In genomic region chr5:142608259-142608988, GRCm38 (mm10) we compare ENCODE assay signal across 9 mouse cellular contexts. TPM values are rescaled to one million over a fixed set of nuclear protein-coding genes. Genes with fewer than 3 reads are reported as not detected.
A peak's percentile ranks its signal among the peaks of the same experiment; 100 is the strongest.
DNase-seq lines count a peak whose midpoint lies in the region; ATAC-seq lines count a peak whose summit lies in the region.
"Had no signal": no experiment of that assay in that cellular context is flagged by ENCODE, and none has a peak within 500 bp of the region (broad histone marks: within the 10 kb centered on the region; RNA-seq: fewer than 3 reads in every experiment).

Gene Mmd2, minus strand, starts transcription at chr5:142608800.

- H3K4me2 ChIP-seq in heart, embryonic 11.5 days = peak within 1 kb of the TSS; percentile 68
- H3K4me2 ChIP-seq in embryonic facial prominence, embryonic 14.5 days (ENCODE audit: low read depth, low read length) = peak within 1 kb of the TSS; percentile 80
- H3K4me2 ChIP-seq in liver, embryonic 15.5 days = peak within 1 kb of the TSS; percentile 46
- peak within 1 kb of the TSS; percentile 70 for H3K4me2 ChIP-seq in stomach, embryonic 14.5 days (replicated peaks; ENCODE audit: low read depth, low read length)

- no peaks in the 10 kb centered on the region for H3K9me3 ChIP-seq in heart, embryonic 11.5 days (replicated peaks; ENCODE audit: control insufficient read depth, low read length)
- no peaks in the 10 kb centered on the region for H3K9me3 ChIP-seq in embryonic facial prominence, embryonic 14.5 days (ENCODE audit: control insufficient read depth, low read length)
- H3K9me3 ChIP-seq in liver, embryonic 15.5 days (replicated peaks) = no peaks in the 10 kb centered on the region
- H3K9me3 ChIP-seq in stomach, embryonic 14.5 days (ENCODE audit: control insufficient read depth, low read depth, low read length) = no peaks in the 10 kb centered on the region

- no peaks in the 10 kb centered on the region for H3K36me3 ChIP-seq in heart, embryonic 11.5 days (ENCODE audit: control insufficient read depth, insufficient read depth, low read length)
- H3K36me3 ChIP-seq in embryonic facial prominence, embryonic 14.5 days (ENCODE audit: control insufficient read depth, insufficient read depth, low read length) = no peaks in the 10 kb centered on the region
- no peaks in the 10 kb centered on the region for H3K36me3 ChIP-seq in liver, embryonic 15.5 days (replicated peaks)
- H3K36me3 ChIP-seq in stomach, embryonic 14.5 days (ENCODE audit: control insufficient read depth, insufficient read depth, low read length) = no peaks in the 10 kb centered on the region

- H3K27ac ChIP-seq in heart, embryonic 11.5 days (ENCODE audit: low read depth, low read length) = no peak within 1 kb of the TSS
- no peak within 1 kb of the TSS for H3K27ac ChIP-seq in embryonic facial prominence, embryonic 14.5 days (replicated peaks; ENCODE audit: low read depth, low read length)
- H3K27ac ChIP-seq in liver, embryonic 15.5 days (replicated peaks) = no peak within 1 kb of the TSS; the same call in 1 of the 2 replicates
- no peak within 1 kb of the TSS for H3K27ac ChIP-seq in stomach, embryonic 14.5 days (ENCODE audit: low read length)

- ATAC-seq in heart, embryonic 11.5 days (replicated peaks; ENCODE audit: insufficient number of reproducible peaks, low FRiP score, low TSS enrichment) = no peak
- ATAC-seq in embryonic facial prominence, embryonic 14.5 days (ENCODE audit: low read depth) = peak; percentile 83
- peak; percentile 39; the same call in 1 of the 2 replicates for ATAC-seq in liver, embryonic 15.5 days (ENCODE audit: insufficient read depth)
- peak; percentile 56 for ATAC-seq in stomach, embryonic 14.5 days (ENCODE audit: insufficient number of reproducible peaks, insufficient read depth, low FRiP score, low read depth)
- no peak for ATAC-seq in megakaryocyte progenitor cell, adult 5-6 weeks (replicated peaks; ENCODE audit: poor library complexity)

- H3K4me3 ChIP-seq in heart, embryonic 11.5 days (ENCODE audit: low read depth, low read length) = peak within 1 kb of the TSS; percentile 38
- peak within 1 kb of the TSS; percentile 45 for H3K4me3 ChIP-seq in embryonic facial prominence, embryonic 14.5 days (ENCODE audit: low read depth, low read length)
- peak within 1 kb of the TSS; percentile 47 for H3K4me3 ChIP-seq in liver, embryonic 15.5 days (replicated peaks)
- H3K4me3 ChIP-seq in stomach, embryonic 14.5 days (ENCODE audit: low read depth, low read length) = peak within 1 kb of the TSS; percentile 35

- intact Hi-C loops in heart, postnatal 25 days (cut with DNase I) = no loop called here

- no peak for DNase-seq in heart, postnatal 25 days (ENCODE audit: low spot score)
- DNase-seq in adrenal gland, adult 8-10 months = no peak
- peak; percentile 55 for DNase-seq in embryonic facial prominence, embryonic 14.5 days (ENCODE audit: low spot score)
- peak; percentile 74 to 89 for DNase-seq in layer of hippocampus, adult 18-20 months (ENCODE audit: low spot score in 2 of 2)

- peaks cover 11% of the 10 kb centered on the region for H3K27me3 ChIP-seq in heart, embryonic 11.5 days (ENCODE audit: control insufficient read depth, insufficient read depth, low read length)
- 0 out of 2 replicates have a peak, but pooled peaks cover 6% of the 10 kb centered on the region for H3K27me3 ChIP-seq in embryonic facial prominence, embryonic 14.5 days (replicated peaks; ENCODE audit: control insufficient read depth, insufficient read depth, low read length)
- peaks cover 47% of the 10 kb centered on the region for H3K27me3 ChIP-seq in liver, embryonic 15.5 days
- no peaks in the 10 kb centered on the region for H3K27me3 ChIP-seq in stomach, embryonic 14.5 days (ENCODE audit: control insufficient read depth, insufficient read depth, low read length)

- 3% methylated on average over 42 of the region's 42 CpGs for WGBS in heart, embryonic 11.5 days (ENCODE audit: insufficient replicate concordance)
- WGBS in embryonic facial prominence, embryonic 14.5 days = 2% methylated on average over 21 of the region's 42 CpGs
- WGBS in liver, embryonic 15.5 days (ENCODE audit: insufficient replicate concordance) = 3% methylated on average over 42 of the region's 42 CpGs
- WGBS in stomach, embryonic 14.5 days = 3% methylated on average over 38 of the region's 42 CpGs

- no peaks in the 10 kb centered on the region for H3K4me1 ChIP-seq in heart, embryonic 11.5 days (ENCODE audit: control insufficient read depth, insufficient read depth, low read length)
- no peaks in the 10 kb centered on the region for H3K4me1 ChIP-seq in embryonic facial prominence, embryonic 14.5 days (ENCODE audit: control insufficient read depth, insufficient read depth, low read length)
- H3K4me1 ChIP-seq in liver, embryonic 15.5 days (replicated peaks) = 0 out of 2 replicates have a peak, but pooled peaks cover 6% of the 10 kb centered on the region
- no peaks in the 10 kb centered on the region for H3K4me1 ChIP-seq in stomach, embryonic 14.5 days (ENCODE audit: control insufficient read depth, insufficient read depth, low read length)

- peak within 1 kb of the TSS; percentile 6; the same call in 1 of the 2 replicates for H3K9ac ChIP-seq in heart, embryonic 11.5 days (ENCODE audit: low read depth, low read length)
- H3K9ac ChIP-seq in embryonic facial prominence, embryonic 14.5 days (ENCODE audit: low read depth, low read length) = peak within 1 kb of the TSS; percentile 65
- no peak within 1 kb of the TSS for H3K9ac ChIP-seq in liver, embryonic 15.5 days
- H3K9ac ChIP-seq in stomach, embryonic 14.5 days (replicated peaks; ENCODE audit: low read depth, low read length) = peak within 1 kb of the TSS; percentile 22; the same call in 1 of the 2 replicates

RNA-seq across cellular contexts. Expression of gene Mmd2, which starts in this region (rescaled TPM):
- polyA plus RNA-seq in heart, embryonic 11.5 days (2014; fragmentation: Nextera tagmentation; extraction: Ambion mirVana) = 0.13 and 0.29 TPM in 2 replicates
- under 1 TPM; 0.11 to 0.21 TPM for total RNA-seq in heart, postnatal 25 days (2021)
- total RNA-seq in adrenal gland, adult 8-10 months (2022) = 10 to 100 TPM; 33.7 to 65.5 (median 38.5) TPM
- polyA plus RNA-seq in embryonic facial prominence, embryonic 14.5 days (2014; fragmentation: Nextera tagmentation; extraction: Ambion mirVana) = 6.5 and 8.2 TPM in 2 replicates
- total RNA-seq in layer of hippocampus, adult 18-20 months (2021) = 100 to 1,000 TPM; 160 to 165 TPM
- 18.7 and 22.0 TPM in 2 replicates for polyA plus RNA-seq in liver, embryonic 15.5 days (2015; fragmentation: Nextera tagmentation; extraction: Ambion mirVana)
- polyA plus RNA-seq in stomach, embryonic 14.5 days (2014; fragmentation: Nextera tagmentation; extraction: Ambion mirVana) = 2.0 and 2.6 TPM in 2 replicates
- not detected in 2 replicates for total RNA-seq in megakaryocyte progenitor cell, adult 5-6 weeks (2015)
- total RNA-seq in megakaryocyte progenitor cell, adult 5-6 weeks (2017) = not detected in 2 replicates
- polyA plus RNA-seq: C2C12 had no signal

Comparison
In these comparisons a context has a peak if more than half of its experiments do, and no peak if none do; other contexts are left out.
1. RNA of gene Mmd2 (total RNA-seq): 160 to 165 TPM in layer of hippocampus, adult 18-20 months and 33.7 to 65.5 TPM in adrenal gland, adult 8-10 months; 0.11 to 0.21 TPM in heart, postnatal 25 days and not detected in megakaryocyte progenitor cell, adult 5-6 weeks; every median in the first group is over 10 times any median in the second.
2. ATAC-seq: peak in embryonic facial prominence, embryonic 14.5 days (single experiment), liver, embryonic 15.5 days (single experiment) and stomach, embryonic 14.5 days (single experiment); none in heart, embryonic 11.5 days (single experiment) and megakaryocyte progenitor cell, adult 5-6 weeks (single experiment).
3. DNase-seq: peak in embryonic facial prominence, embryonic 14.5 days (single experiment) and layer of hippocampus, adult 18-20 months (2 of 2); none in heart, postnatal 25 days (single experiment) and adrenal gland, adult 8-10 months (single experiment).
4. Peak in every context shown above with its lines, with median percentiles within 50 percentile points of each other: H3K4me2 ChIP-seq and H3K4me3 ChIP-seq.